Mouse (Mus musculus): Measurements from ENCODE around the gene Anp32e.
"Not testable (repeated sequence)": the region's sequence is repeated elsewhere in the genome, so short reads cannot be mapped to it uniquely, and the experiment has no call there.

Anp32e gene

DNA sequence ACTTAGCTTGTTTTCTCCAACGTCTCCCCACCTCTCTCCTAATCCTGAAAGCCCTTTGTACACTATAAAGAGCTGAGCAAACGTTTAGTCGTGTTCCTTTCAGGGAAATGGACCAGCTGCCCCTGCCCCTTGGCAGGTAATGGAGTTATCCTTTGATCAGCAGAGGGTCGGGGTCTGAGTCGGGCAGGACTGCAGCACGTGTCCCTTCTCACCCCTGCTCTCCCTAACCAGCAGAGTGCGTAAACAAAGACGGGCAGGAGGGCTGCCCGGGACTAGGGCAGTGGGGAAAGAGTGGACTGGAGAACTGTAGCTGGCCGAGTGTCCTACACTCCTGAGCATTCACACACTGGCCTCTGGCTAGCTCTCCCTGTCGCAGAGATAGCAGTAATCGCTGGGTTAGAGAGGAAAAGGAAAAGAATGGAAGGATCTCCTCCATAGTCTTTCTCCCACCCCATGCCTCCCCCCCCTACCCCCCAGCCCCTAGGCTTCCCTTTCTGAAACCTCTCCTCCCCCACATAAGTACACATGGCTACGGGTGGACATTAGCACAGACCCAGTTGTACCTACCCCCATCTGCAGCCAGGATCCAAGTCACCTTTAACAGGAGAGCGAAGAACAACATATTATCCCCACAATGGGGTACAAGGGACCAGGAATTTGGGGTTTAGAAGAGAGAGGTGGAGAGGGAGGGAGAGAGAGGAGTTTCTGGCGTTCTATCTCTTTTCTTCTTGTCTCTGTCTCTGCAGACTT is 25.1 kb upstream of the Anp32e start:
- no peak for DNase-seq (ENCODE audit: low spot score in 2 of 2)

DNA sequence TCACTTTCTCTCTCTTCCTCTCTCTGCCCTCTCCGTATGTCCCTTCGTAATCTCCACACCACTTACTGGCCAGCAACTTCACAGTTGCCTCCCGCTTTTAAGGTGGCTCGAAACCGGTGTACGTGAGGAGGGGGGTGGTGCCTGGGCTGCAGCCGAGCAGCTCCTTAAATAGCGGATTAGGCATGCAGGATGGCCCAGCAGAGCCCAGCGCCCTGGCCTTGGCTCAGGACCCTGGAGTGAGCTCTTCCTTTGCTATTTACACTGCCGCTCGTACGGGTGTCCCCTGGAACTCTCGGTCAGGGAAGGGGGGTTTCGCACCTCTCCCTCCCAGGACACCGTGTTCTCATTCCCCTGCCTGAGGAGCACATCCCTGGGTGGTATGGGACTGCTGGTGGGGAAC is 24.5 kb upstream of the Anp32e start, which contains the start of gene Car14:
Gene Car14, minus strand, starts transcription at position 124 of the 400 bp plus-strand sequence.
- no peak for DNase-seq (ENCODE audit: low spot score in 2 of 2)

DNA sequence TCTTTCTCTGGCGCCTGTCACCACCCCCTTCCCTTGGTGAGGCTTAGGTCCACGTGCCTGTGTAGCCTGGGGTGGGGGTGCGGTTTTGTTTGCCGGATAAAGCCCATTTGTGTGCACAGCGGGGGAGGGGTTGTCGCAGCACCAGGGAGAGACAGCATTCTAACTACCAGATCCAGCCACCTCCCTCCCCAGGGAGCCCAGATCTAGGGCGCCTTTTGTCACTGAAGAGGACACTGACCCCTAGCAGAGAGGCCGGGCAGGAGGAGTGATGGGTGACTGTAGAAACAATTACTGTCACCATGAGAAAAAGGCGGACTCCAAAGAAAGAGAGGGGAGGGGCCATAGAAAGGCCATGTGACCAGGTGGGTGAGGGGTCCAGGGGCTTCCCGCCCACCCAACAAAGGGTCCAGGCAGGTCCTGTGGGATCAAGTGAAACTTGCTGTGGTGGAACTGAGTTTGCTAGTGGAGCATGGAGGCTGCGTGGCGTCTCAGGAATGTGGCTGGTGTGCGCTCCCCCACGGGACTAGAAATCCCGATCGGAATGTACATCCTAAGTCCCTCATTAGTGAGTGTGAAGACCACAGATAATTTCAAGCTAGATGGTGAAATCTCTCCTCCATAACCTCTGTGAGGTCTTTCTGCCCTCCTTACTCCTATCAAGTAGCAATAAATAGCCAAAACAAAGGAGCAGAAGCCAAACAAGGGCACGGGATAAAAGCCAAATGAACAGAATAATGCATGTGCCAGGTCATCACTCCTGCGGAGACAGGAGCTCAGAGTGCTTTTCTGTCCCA is 23.7 kb upstream of the Anp32e start:
- no peak for DNase-seq (ENCODE audit: low spot score in 2 of 2)

DNA sequence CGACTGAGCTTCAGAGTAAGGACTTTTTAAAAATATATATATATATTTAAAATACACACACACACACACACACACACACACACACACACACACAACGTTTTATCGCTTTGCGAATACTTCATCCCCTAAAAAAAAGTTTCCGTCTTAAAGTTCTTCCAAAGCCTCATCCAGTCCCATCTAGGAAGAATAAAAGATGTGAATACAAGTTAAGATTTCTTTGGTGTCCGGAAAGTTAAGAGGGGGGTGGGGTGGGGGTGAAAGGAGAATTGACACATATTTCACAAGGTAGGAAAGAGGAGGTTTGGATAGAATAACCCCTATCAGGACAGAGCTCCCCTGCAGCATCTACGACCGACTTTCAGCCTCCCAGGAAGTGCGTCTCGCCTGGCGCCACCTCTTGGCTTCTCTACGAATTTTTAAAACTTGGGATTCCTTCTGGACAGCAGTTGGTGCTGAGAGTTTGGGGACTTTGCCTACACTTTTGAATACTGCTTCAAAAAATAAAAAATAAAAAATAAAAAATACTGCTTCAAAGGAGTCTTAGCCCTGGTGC is 23.0 kb upstream of the Anp32e start:
- peak in 1 of 2 experiments; percentile 44 for DNase-seq (ENCODE audit: low spot score in 2 of 2)

DNA sequence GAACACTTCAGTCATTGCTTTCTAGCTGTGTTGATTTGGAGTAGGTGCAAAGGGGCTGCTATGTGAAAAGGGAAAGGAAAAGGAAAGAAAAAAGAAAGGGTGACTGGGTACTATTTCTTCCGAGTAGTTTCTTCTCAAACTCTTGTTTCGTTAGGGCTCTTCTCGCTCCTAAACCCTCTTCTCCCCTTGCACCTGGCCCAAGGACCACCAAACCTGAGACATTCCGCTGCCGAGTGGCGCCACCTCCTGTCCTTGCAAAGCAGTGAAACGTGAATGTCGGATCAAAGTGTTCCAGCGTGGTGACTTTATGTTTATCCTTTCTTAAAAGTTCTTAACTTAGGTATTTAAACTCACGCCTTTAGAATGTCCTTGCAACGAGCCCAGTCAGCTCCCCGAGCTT is 22.2 kb upstream of the Anp32e start:
- DNase-seq (ENCODE audit: low spot score in 2 of 2): peak in 1 of 2 experiments; percentile 38

DNA sequence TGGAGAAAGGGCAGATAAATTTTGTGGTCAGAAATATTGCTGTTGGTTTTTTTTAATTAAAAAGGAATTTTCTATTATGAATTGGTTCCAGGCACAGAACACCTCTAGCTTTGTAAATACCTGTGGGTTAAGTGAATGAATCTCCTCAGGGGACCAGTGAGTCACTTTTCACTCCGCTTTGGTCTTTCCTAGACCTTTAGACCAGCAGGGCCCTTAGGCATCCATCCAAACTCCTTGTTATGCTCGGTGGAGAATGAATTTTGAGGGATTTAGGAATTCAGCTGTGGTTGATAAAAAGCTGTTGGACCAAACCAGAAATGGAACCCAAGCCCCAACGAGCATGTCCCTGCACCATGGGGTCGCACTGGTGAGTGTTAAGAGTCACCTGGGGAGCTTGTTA is 21.4 kb upstream of the Anp32e start:
- no peak for DNase-seq (ENCODE audit: low spot score in 2 of 2)

DNA sequence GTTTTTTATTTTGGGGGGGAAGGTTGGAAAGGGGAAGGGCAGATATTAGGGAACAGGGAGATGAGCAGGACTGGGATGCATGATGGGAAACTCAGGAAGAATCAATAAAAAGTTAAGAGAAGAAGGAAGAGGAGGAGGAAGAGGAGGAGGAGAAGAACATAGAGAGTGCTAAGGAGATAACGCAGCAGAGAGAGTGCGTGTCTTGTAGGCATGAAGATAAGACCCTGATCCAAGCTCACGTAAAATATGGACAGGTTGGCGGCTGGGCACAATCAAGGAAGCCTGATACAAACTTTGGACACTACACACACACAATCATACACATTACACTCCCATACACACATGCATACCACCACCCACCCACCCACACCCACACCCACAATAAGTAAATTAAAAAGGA is 14.3 kb upstream of the Anp32e start:
- DNase-seq (ENCODE audit: low spot score in 2 of 2): no peak

DNA sequence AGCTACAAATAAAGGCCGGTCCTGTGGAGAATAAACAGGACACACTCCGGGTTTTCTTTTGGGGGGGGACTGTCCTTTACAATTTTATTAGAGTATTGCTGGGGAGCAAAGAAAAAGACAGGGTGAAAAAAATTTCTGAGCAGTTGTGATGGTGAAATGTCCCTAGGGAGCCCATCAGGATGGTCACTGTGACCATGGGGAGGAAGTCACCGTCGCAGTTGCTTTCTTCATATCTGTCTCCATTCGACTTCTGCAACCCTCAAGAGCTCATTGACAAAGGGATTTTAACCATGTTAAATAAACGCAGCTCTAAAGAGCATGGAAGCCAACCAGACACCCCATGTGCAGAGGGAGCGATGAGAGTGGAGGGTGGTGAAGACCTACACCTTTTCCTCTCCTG is 12.3 kb upstream of the Anp32e start:
- no peak for DNase-seq (ENCODE audit: low spot score in 2 of 2)

DNA sequence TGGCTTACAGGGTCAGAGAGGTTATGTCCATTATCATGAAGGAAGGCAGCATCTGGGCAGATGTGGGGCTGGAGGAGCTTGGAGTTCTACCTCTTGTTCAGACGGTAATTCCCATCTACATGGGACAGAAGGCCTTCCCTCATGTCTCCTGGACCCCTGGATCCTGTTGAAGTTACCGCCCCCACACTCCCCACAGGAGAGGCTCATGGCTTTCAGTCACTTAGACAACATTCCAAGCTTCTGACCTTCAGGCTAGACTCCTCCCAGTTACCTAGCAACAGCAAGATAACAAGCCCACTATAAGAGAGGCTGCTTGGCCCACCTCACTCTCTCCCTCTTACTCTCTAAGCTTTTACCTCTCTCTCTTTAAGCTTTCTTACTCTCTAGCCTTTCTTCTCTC is 8.5 kb upstream of the Anp32e start:
- DNase-seq (ENCODE audit: low spot score in 2 of 2): not testable (repeated sequence)

DNA sequence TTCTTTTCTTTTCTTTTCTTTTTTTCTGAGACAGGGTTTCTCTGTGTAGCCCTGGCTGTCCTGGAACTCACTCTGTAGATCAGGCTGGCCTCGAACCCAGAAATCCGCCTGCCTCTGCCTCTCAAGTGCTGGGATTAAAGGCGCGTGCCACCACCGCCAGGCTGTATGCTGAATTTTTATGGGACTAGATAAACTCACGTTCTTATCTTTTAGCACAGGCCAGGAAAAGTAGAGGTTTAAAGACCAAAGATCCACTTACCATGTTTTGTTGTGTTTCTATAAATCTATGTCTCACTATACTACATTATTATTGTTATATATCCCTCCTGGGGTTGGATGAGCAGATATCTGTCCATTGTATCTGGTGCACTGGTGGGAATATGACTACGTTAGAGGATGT is 5.6 kb upstream of the Anp32e start:
- DNase-seq (ENCODE audit: low spot score in 2 of 2): not testable (repeated sequence)

DNA sequence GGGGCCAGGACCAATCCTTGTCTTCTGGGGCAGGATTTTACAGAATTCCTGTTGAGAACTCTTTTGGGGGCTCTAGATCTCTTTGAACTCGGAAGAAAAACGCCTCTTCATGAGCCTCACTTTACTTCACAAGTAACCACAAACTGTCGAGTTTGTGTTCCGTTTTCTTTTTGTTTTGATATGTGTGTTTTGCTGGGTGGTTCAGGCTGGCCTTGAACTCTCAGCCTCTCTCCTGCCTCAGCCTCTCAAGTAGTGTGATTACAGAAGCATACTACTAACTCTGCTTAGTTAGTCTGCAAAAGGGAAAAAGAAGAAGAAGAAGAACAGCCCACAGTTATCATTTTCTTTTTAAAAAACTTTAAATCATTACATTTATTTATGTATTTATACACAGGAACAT is 4.9 kb upstream of the Anp32e start:
- DNase-seq (ENCODE audit: low spot score in 2 of 2): no peak

DNA sequence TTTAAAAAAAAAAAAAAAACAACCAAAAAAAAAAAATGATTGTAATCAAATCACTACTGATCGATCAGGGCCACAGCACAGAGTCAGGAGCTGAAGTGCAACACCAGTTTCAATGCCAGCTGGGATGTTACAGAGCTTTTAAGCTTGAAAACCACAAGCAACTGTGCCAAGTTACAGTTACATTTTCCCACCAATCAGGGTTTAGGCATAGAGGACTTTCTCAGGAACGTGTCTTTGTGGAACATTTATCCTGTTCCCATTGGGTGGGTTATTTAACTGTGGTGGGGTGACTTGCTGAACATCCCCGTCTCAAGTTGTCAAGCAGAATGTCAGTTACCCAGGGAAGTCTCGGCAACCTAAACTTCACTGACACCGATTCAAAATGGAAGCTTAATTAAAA is 4.0 kb upstream of the Anp32e start:
- no peak for DNase-seq (ENCODE audit: low spot score in 2 of 2)

DNA sequence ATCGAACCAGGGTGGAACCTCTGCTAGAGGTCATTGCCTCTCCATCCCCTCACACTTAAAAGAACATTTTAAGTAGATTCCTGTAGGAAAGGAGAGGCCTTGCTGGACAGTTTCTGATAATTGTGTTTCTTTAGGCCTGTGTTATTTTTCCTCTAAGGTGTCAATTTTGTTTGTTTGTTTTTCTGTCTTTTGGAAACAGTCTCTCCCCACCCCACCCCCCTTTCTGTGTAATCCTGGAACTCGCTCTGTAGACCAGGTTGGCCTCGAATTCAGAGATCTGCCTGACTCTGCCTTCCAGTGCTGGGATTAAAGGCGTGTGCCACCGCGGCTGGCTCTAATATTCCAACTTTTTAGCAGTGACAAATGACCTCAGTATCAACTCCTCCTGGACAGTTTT is 787 bp upstream of the Anp32e start:
- no peak for DNase-seq (ENCODE audit: low spot score in 2 of 2)

DNA sequence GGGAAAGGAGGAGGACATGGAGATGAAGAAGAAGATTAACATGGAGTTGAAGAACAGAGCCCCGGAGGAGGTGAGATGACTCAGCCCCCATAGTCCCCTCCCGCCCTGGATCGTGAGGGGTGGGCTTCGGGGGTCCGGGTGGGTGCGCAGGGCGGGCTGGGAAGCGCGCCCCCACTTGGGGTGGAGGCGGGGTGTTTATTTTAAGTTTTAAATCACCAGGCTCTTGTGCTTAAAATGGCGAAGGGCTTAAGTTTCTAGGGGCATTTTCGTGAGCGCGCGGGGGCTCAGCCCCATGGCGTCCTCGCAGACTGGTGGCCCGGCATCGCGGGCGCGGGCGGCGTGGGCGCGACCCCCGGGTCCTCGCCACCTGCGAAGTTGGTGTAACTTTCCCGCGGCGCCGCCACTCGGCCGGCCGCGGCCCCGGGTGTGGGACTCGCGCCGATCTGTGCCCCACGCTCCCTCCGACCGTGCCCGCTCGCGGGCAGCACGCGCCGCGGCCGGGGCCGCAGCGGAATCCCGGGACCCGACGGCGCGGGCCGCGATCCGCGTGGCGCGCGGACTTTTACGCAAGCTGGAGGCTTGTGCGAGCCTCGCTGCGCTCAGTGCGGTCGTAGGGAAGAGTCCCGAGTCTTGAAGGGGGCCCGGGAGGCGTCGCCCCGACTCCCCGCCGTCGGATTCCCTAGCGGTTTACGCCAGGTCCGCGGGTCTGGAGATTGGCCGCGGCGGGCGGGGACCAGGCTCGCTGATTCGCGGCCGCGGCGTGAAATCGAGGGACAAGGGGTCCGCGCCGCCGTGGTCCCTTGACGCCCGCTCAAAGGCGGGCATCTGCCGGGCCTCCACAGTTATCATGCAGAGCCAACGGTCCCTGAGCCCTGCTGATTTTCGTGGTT is 780 bp downstream of the Anp32e start:
- DNase-seq (ENCODE audit: low spot score in 2 of 2): peak in 1 of 2 experiments; percentile 49

DNA sequence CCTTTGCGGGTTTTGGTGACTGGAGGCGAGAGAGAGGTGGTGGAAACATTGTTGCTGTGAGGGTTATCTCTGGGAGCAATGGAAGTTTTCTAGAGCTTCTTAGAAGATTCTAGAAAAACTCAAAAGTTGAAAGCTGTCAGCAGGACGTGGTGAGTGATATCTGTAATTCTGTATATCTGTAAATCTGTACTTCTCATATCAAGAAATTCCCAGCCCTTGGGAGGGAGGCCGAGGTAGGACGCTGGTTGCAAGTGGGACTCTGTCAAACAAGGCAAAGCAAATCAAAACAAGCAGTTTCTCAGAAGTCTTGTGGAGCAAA is 1.4 kb downstream of the Anp32e start:
- DNase-seq (ENCODE audit: low spot score in 2 of 2): no peak

DNA sequence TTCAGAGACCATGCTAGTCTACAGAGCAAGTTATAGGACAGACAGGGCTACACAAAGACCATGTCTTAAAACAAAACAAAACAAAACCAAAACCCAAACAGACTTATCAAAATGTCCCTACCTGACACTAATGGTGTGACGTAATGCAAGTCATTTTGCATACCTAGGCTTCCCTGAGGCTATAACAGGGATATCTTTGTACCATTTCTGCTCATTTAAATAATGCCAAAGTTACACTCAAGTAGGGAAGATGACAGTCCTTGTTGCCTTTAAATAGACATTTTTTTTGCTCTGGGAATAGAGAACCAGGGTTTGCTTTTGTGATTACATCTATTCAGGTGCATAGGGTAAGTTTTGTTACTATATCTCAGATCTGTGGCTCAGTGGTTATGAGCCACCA is 2.4 kb downstream of the Anp32e start:
- DNase-seq (ENCODE audit: low spot score in 2 of 2): no peak

DNA sequence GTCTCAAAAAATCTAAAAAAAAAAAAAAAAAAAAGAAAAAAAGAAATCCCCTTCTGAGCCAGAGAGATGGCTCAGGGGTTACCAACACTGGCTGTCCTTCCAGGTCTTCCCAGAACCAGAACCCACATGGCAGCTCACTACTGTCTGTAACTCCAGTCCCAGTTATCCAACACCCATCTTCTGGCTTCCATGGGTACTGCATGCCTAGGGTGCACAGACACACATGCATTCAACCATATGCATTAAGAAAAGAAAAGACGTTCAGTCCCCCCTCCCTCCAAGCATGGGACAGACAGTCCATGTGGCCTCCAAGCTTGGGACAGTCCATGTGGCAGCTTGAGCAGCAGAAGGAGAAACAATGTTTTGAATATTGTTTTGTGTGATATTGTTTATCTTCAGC is 3.1 kb downstream of the Anp32e start:
- no peak for DNase-seq (ENCODE audit: low spot score in 2 of 2)

DNA sequence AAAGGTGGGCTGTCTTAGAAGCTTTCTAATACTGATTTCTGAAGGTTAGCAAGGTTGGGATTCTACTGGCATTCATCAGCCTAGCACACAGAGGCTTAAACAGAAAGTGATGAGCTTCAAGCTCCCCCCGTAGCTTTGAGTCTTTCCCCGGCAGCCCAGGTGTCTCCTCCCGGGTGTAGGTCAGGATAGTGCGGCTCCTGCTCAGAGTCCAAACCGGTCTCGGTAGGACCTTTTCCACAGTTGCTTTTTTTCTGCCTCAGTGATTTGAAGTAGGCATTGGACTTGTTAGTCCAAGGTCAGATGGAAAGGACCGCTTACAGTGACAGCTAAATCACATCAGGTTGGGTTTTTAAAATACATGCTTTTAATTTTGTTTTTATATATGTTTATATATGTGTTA is 3.5 kb downstream of the Anp32e start:
- DNase-seq (ENCODE audit: low spot score in 2 of 2): no peak

DNA sequence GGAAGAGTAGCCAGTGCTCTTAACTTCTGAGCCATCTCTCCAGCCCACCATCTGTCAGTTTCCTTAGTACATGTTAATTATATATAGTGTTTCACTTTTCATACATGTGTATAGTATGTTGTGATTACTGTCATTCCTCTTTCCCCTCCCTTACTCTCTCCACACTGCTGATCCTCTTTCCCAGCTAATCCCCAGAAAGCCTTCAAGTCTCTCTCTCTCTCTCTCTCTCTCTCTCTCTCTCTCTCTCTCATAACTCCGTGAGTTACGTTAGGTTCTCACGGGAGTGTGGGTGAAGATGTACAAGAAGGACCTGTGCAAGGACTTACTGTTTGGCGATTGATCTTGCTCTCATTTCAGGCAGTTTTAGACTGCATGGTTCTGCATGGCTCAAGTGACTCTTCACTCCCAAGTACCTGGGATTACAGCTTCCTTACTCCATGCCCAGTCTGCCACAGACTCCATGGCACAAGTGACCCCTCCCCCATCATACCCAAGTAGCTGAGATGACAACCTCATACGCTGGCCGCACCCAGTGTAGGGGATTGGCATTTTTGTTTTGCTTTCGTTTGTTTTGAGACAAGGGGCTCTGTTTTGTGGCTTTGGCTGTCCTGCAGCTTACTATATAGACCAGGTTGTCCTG is 4.2 kb downstream of the Anp32e start:
- no peak for DNase-seq (ENCODE audit: low spot score in 2 of 2)

DNA sequence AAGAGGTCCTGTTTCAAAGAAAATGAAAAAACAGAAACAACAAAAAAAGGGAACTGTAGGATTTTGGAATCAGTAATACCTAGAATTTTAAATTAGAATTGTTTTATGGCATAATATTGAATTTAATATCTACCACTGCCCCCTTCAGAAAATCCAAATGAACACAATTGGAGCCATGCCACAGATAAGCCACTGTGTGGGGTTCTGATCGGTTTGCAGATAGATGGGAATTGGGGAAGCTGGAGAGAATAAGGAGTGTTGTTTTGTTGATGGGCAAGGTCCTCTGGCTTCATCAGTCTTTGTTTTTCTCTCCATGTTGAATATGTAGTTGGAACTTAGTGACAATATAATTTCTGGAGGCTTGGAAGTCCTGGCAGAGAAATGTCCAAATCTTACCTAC is 5.4 kb downstream of the Anp32e start:
- no peak for DNase-seq (ENCODE audit: low spot score in 2 of 2)

DNA sequence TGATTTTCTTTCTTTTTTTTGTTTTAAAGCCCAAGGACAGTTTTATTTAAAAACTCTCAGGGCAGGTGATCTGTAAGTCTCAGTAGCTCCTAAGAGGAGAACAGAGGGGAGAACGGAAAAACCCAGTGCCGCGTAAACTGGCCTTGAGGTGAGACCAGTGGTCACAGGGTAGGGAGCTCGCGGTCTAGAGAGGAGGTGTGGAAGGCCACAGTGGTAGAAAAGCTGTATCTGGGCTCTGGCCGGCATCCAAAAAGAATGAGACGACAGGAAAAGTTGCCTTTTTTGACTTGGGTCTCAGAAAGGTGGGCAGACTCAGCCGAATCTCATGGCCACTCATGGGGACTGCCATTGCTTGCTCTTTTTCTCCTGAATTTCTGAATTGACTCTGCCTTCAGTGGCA is 9.2 kb downstream of the Anp32e start:
- DNase-seq (ENCODE audit: low spot score in 2 of 2): no peak

DNA sequence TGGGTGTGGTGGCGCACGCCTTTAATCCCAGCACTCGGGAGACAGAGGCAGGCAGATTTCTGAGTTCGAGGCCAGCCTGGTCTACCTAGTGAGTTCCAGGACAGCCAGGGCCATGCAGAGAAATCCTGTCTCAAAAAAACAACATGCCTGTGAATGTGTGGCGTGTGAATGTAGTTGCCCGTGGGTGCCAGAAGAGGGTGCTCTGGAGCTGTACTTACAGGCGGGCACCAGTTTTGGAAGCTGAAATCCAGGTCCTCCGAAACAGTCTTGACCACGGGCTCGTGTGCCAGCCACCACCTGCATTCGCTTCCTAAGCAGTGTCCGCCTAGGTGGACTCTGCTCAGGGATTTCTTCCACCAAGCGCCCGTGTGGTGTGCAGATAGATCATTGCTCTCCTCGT is 9.8 kb downstream of the Anp32e start:
- no peak for DNase-seq (ENCODE audit: low spot score in 2 of 2)

All from cerebellum, postnatal 4 days (tissue).